Mouse (Mus musculus): Measurements from ENCODE around the gene Prkar1b.

Prkar1b gene

DNA sequence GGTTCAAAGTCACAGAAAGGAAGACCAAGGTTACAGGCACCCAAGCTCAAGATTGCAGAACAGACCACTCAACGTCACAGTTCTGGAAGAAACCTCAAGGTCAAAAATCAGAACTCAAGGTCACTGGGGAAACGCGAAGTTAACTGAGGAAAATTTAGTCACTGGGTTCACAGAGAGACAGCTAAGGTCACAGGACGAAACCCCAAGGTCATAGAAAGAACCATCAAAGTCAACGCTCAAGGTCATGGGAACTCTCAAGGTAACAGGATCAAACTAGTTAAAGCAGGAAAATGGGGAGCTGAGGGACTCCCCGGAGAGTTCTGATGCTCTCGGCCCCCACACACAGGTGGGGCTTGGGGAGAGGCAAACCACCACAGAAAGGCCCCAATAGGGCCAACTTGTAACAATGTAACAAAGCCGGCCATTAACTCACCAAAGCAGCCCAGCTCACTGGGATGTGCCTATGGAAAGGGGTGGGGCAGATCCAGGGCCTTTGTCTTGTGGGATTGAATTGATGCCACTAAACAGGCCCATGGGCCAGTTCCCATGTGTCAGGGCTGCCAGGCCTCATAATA is 174.8 kb downstream of the Prkar1b start:
- no peak for DNase-seq (ENCODE audit: low read depth)

DNA sequence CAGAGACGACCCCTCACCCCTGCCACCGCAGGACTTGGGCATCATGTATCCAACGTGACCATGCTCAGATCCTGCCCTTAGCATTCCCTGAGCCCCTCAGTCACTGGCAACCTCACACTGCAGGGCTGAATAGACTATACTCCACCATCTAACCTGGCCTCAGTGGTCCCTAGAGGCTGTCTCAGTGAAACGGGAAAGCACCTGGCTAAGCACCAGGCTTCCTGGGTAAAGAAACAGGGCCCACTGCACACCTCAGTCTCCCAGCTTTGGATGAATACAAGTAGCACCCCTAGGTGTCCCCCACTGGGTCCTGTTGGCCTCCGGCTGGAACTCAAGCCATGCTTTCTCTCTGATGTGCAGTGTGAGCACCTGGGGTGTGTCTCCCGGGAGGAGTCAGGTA is 176.3 kb downstream of the Prkar1b start:
- DNase-seq (ENCODE audit: low read depth) = no peak

DNA sequence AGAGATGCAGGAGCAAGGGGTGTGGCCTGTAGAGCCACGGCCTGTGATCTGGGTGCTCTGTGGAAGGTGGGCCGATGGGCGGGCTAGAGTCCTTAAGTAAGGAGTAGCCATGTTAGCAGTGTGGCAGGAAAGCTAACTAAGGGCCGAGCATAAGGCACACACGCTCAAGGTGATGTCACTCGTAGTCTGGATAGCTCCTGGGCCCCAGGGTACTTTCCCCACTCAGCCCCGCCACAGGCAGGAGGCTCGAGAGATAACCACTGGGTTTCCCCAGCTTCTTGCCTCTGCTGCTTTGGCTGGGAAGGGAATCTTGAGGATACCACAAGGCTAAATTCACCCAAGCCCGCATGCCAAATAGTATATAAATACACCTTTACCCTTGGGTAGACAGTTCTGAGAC is 178.4 kb downstream of the Prkar1b start:
- no peak for DNase-seq (ENCODE audit: low read depth)

DNA sequence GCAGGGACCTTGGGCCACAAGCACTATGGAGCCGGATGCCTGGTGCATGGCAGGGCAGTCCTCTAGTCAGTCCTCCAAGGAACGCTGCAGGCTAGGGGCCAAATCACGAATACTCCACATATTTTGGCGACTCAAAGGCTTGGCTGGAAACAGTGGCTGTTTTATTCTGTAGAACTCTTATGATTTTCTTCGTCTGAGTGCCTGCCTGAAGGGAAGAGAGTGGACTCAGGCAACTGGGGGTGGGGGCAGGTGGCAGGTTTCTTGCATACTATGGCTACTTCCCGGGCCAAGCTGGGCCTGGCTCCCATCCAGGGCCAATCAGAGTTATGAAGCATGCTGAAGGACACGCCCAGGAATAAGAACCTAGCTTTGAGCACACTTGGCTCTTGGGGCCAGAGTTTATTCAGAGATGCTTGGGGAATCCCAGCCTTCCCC is 179.7 kb downstream of the Prkar1b start:
- DNase-seq (ENCODE audit: low read depth) = no peak

Measured in naive thymus-derived CD4-positive, alpha-beta T cell, adult 2 months (primary cell).